Mouse (Mus musculus): ENCODE measurements around the gene Nat10.

The Nat10 gene

GRCm38 (mm10) chr2:103760906-103761716, at the start of gene Nat10:
TSS of gene Nat10 (minus strand) at chr2:103761270.
- peak; percentile 98 for DNase-seq

- DNase-seq: no peak
Measured at GRCm38 (mm10) chr2:103810412-103810811, 49.3 kb upstream of the Nat10 start.

DNA sequence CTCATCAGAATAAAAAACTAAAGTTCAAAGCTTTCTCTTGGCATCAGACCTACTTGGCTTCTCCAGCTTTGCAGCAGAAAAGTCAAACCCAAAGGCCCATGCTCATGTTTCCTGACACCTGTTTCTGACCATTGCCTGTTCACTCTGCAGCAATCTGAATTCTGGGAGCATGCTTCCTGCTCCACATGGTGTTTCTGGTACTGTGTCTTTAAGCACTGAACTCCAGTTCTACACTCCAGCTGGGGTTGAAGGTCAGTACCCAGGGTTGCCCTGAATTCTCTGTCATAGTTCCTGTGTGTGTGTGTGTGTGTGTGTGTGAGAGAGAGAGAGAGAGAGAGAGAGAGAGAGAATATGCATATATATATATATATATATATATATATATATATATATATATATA, 47.4 kb upstream of the Nat10 start:
- DNase-seq: no peak

GRCm38 (mm10) chr2:103803770-103804530, 42.9 kb upstream of the Nat10 start:
- DNase-seq: no peak

- no peak for DNase-seq
Measured at GRCm38 (mm10) chr2:103802422-103802821, 41.4 kb upstream of the Nat10 start.

DNA sequence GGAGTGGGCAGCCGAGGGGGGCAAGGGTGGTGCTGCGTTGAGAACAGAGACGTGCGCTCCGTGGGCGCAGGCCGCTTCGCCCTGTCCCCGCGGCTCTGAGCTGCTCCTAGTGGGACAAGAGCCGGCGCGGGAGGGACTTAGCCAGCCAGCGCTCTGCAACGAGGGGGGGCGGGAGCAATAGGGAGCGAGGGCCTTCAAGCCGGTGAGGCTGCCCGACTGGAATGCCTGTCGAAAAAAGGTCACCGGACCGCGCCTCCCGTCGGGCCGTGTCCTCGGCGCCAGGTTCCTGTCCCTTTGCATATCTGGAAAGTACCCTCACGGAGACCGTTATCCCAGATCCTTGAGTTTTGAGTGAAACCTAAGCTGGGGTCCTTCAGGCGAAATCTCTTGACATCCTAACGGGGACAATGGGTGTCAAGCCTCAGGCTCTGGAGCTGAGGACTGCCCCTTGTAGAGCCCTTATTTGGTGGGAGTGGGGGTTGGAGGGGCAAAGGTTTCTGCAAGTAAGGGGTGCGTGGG, 36.5 kb upstream of the Nat10 start, which contains the start of gene Caprin1:
TSS of gene Caprin1 (minus strand) at position 159 of the 519 bp plus-strand sequence.
- peak; percentile 96 for DNase-seq

- peak; percentile 76 for DNase-seq
Measured at GRCm38 (mm10) chr2:103796861-103797466, 35.9 kb upstream of the Nat10 start.

DNA sequence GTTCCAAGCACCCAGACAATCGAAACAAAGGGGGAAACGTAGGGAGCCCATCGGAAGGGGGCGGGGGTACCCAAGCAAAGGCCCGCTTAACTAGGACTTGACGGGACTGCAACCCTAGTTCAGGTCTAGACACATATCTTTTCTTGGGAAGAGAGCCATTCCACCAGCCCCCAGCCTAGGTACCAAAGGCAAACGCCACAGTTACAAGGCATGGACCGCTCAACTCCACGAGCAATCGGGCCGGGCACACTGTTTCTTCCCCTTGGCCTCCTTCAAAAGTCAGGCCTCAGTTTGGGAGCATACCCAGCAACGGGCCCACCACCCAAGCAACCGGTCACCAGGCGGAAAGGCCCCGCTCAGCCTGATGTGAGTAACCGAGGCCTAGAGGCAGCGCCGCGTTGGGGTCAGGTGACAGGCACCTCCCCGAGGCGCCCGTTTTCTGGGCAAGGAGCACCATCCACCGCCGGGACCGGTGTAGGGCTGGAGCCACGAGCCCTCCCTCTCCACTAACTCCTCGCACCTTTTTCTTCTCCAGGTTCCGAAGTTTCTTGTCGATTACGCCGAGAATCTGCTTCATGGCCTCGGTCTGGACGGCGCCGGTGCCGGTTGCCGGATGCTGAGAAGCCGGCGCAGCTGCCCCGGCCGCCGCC, 35.3 kb upstream of the Nat10 start:
- DNase-seq: peak; percentile 59

GRCm38 (mm10) chr2:103795843-103796210, 34.8 kb upstream of the Nat10 start:
- DNase-seq: peak; percentile 56

GRCm38 (mm10) chr2:103792009-103792408, 30.9 kb upstream of the Nat10 start:
- no peak for DNase-seq

DNA sequence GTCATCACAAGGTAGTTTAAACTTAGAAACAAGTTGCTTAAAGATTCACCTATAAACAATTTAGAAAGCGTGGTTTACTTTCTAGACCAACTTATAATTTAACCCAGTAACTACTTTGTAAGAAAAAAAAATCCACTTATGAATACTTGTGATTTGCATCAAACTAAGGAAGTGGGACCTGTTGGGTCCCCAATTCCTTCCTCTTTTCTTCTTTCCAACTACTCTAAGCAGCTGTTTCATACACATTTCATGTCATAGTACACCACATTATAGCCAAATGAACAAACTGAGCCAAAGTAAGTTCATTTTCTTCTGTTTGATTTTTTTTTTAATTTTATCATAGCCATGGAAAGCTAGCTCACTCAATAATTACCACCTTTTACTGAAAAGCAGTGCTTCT, 24.7 kb upstream of the Nat10 start:
- no peak for DNase-seq

DNA sequence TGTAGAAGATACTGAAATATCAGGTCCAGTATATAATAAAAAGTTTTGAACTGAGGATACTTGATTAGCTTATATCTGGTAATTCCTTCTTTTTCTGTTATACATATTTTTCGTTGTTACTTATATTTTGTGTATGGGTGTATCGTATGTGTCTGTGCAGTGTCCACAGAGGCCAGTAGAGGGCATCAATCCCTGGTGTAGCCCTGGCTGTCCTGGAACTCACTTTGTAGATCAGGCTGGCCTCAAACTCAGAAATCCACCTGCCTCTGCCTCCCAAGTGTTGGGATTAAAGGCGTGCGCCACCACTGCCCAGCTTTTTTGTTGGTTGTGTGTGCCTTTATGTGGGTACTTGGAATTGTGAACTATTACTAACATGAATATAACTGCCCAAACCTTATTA, 23.6 kb upstream of the Nat10 start:
- no peak for DNase-seq

DNA sequence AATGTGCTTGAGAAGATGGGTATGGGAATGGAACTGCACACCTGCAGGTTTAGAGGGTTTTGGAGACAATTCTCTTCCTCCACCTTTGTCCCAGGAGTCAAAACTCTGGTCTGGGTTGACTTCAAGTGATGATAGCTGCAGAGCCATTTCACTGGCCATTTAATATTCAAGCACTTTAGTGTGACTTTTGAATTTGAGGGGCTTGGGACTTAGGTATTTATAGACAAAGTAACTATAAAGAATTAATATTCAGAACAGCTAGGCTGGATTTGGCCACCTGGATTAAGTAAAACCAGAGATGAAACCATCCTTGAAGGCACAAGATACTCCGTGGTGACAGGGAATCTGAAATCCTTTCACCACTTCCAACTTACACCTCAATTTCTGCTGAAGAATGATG, 1.4 kb upstream of the Nat10 start:
- DNase-seq: no peak

DNA sequence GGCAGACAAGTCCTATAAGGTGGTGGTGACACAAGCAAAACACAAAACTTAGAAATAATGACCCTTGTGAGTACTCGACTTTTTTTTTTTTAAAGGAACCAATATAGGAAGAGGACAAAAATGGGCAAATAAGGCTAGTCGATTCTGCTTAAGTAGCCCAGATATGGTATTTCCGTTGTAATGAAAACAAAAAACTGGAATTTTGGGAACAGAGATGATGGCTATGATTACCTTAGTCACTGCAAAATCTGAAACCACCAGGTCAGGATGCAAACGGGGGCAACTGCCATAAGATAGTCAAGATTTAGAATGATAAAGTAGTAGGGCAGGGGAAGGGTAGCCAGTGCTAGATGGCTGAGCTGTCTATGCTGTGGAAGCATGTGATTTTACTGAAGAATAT, 923 bp upstream of the Nat10 start:
- DNase-seq: no peak

- DNase-seq: no peak
Measured at GRCm38 (mm10) chr2:103760421-103760820, 649 bp downstream of the Nat10 start.

DNA sequence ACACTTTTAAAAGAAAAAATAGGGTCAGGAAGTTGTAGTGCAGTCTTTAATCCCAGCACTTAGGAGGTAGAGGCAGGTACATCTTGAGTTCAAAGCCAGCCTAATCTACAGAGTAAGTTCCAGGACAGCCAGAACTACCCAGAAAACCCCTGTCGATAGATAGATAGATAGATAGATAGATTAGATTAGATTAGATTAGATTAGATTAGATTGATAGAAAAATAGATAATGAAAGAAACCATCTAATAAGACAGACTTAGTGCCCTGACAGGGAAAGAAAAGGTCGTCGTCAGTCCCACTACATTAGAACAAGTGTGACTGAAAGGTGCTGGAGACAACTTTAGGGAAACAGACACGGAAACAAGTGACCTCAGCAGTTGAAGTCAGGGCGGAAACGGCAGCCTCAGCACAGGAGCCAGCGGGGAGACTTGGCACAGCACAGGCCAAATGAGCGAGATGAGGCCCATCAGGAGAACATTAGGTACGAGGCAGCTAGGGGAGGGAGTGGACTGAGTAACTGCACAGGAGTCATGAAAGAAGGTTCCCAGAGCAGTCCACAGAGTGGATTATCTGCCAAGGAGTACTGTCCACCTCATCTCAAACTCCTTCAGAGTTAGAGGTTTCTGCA, 5.5 kb downstream of the Nat10 start:
- DNase-seq: no peak

DNA sequence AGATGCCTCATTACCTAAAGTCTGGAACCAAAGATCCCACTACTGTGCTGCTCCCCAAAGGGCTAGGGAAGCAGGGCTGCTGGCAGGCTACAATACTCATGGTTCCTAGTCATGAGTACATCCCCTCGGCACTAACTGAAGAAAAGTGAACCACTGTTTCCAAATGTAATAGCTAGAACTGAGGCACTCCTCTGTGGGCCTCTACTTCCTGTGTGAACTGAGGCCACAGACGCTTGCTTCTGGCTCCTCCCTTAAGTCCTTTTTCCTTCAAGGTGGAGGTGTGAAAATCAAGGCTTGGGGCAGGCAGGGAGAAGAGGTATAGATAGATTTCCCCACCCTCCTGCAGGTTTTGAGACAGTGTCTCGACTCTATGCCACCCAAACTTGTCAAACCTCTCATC, 6.5 kb downstream of the Nat10 start:
- DNase-seq: no peak

- DNase-seq: no peak
Measured at GRCm38 (mm10) chr2:103751771-103752170, 9.3 kb downstream of the Nat10 start.

- no peak for DNase-seq
Measured at GRCm38 (mm10) chr2:103749091-103749490, 12.0 kb downstream of the Nat10 start.

GRCm38 (mm10) chr2:103747891-103748290, 13.2 kb downstream of the Nat10 start:
- no peak for DNase-seq

DNA sequence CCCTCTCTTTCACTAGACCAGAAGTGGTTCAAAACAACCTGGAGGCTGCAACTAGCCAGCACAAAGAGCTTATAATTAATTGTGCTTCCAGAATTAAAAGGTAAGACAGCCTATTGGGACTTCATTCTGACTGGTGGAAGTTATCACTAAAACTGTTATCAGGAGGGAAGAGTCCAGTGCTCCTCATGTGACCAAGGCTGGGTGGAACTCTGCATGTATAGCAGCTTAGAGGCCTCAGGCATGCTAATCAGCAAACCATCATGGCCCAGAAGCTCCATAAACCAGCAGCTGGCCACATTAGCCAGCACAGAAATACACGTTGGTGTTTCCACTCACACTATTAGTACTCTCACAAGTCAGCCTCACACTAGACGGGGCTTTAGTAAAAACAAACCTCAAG, 14.3 kb downstream of the Nat10 start:
- no peak for DNase-seq

- DNase-seq: no peak
Measured at GRCm38 (mm10) chr2:103746096-103746495, 15.0 kb downstream of the Nat10 start.

- no peak for DNase-seq
Measured at GRCm38 (mm10) chr2:103745481-103745880, 15.6 kb downstream of the Nat10 start.

Measured in right cerebral cortex, postnatal 25 days (tissue).